Mouse (Mus musculus): Measurements from ENCODE around the gene Eef1akmt3.

DNA sequence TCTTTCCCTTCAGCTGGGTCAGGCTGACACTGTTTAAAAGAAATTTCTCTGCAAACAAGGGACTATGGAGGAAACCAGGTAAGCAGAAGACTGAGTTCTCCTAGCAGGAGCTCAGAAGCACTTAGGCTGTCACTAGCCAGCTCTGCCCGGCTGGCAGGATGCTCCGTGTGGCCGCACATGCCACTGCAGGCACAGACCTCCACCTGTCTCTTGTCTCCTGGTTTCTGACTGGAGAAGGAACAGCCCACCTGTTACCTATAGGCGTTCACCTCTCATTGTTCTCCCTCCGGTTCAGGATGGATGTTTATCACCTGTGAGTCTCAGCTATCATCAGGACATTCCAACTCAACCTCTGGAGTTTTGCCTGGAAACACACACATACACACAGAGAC, 42.6 kb upstream of the Eef1akmt3 start:
- no peak for TF ChIP-seq EP300 (IDR thresholded peaks at IDR 0.05; ENCODE audit: insufficient read depth, low read depth, low read length)
- TF ChIP-seq CTCF (IDR thresholded peaks at IDR 0.05), result no peak
- TF ChIP-seq POLR2A (IDR thresholded peaks at IDR 0.05; ENCODE audit: insufficient read depth, low read depth, low read length), result no peak
